Mouse (Mus musculus): ENCODE data around the gene Nif3l1.

The Nif3l1 gene

DNA sequence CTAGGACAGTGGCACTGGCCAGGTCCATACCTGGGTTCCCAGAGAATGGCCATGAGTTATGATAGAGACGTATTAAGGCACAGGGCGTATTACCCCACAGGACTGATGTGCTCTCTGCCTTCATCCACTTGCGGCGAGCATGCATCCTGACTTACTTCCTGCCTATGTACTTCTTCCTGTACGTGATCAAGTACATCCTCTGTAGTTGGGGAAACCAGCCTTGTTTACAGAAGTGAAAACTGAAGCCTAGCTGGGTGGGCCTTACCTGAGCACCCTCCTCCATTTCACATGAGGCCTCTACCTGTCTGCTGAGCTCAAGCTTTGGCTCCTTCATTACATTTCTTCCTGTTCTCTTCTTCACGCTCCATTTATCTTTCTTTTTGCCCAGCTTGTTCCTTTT is 9.4 kb downstream of the Nif3l1 start:
- peak in 1 of 2 experiments; percentile 17 for DNase-seq (ENCODE audit: low spot score in 2 of 2)

DNA sequence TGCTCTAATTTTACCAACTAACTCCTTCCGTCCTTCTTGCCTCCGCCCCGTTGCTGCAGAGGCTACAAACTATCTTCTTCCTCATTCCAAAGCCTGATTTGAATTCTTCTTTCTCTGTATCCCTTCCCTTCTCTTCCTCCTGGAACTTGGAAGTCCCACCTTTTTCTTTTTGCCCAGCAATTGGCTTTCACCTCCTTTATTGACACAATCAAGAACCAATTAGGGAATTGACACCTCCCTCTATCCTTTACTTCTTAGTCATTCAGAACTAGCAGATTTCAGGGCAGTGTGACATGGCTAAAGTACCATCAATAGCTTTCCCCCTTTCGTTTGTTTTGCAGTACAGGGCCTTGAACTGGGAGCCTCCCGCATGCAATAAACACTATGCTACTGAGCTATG is 13.2 kb downstream of the Nif3l1 start:
- no peak for DNase-seq (ENCODE audit: low spot score in 2 of 2)

DNA sequence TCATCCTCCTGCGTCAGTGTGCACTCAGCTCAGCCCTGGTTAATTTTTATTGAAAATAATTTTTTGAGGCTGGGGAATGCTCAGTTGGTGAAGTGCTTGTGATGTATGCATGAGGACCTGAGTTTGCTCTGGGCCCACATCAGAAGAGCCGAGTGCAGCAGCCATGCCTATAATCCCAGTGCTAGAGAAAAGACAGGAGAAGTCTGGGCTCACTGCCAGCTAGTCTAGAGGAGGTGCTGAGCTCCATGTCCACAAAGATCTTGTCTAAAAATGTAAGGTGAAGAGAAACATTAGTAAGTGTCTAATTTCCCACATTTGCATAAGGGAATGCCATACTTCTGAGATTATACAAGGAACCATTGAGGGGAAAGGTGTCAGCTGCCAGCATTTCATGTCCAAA is 13.9 kb downstream of the Nif3l1 start:
- DNase-seq (ENCODE audit: low spot score in 2 of 2) = no peak

DNA sequence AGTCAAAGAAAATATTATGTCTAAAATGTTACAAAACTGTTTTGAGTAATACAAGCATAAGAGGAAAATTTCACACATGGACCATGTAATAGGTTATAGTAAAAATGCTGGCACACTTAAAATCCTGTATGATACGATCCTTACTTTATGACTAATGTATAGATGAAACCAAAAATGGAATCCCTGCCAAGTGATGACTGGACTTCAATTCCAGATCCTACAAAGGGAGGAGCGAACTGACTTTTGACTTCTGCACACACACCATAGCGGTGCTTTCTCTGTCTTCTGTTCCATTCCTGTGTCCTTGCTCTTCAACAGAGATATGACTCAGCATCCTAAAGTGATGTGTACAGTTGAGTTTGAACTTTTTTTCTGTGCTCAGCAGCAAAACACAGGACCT is 15.6 kb downstream of the Nif3l1 start:
- DNase-seq (ENCODE audit: low spot score in 2 of 2) = no peak

DNA sequence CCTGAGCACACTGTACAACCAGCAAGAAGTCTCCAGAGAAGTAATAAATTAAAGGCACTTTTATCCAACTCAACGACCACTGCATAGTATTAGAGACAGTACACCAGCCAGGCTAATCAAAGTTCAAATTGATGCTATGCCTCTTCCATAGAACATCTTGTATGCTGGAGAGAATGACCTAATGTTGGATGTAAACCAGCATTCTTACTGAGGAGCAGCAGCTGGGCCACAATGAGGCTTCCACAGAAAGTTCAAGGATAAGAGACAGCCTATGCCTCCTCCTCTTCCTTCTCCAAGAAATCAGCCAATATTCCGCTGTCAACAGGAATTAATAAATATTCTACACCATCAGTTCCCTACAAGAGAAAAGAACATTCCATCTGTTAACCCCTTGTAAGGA is 19.0 kb downstream of the Nif3l1 start:
- no peak for DNase-seq (ENCODE audit: low spot score in 2 of 2)

DNA sequence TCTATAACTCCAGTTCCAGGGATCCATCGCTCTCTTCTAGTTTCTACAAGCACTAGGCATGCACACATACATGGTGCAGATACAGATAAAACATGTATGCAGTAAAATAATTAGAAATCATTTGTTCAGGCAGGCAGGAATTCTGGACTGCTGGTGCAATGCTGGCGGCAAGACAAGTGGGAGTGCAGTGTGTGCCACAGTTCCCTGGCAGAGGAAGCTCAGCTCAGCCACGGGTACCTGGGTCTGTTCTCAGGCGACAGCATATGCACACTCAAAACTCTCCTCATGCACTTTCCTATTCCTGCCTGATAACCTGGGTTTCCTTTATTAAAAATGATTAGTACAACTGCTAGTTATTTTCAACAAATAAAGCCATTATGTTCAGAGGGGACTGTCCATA is 20.1 kb downstream of the Nif3l1 start:
- DNase-seq (ENCODE audit: low spot score in 2 of 2) = no peak

DNA sequence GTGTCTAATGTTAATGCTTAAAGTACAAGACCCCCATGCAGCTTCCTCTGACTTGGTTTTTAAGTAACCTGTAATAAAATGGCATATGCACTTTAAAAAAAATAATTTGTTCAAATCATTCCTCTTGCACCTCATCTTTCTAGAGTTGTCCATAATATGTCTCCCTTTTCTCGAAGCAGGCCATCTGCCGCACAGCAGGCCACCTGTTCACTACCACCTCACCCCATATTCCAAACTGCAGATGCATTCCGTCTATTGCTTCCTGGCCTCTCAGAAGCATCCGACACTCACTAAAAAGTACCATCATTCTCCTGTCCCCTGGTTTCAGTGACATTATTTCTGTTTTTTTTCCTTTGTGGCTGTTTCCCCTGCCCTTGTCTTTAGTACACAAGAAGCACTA is 20.6 kb downstream of the Nif3l1 start:
- DNase-seq (ENCODE audit: low spot score in 2 of 2) = no peak

DNA sequence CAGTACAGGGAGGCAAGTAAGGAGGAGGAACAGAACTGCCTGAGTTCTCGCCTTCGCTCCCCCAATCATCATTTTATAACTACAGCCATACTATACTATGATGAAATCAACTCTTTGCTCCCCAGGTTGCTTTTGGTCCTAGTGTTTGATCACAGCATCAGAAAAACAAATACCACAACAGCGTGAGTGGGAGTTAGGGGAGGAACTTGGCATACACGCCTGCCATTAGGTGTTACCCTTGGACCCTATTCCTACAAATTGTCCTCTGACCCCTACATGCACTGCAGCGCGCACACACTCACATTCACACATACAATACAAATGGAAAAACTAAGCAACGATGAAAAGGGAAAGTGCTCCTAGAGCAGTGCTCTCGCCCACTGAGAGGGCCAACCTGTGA is 30.7 kb downstream of the Nif3l1 start:
- no peak for DNase-seq (ENCODE audit: low spot score in 2 of 2)

DNA sequence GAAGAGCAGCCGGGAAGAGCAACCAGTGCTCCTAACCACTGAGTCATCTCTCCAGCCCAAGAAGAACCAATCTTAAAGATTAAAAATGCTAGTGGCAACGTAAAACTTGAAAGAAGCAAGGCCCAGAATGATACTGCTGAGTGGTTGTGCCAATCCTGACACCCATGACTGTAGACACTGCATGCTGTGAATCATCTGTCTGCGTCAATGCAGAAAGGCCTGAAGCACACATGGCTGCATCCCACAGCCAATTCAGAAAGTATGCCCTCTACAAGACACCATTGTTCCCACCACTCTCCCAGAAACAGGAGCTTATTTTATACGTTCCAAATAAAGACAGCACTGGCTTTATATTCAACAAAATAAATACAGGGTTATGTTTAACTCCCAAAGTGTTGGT is 37.7 kb downstream of the Nif3l1 start:
- no peak for DNase-seq (ENCODE audit: low spot score in 2 of 2)

DNA sequence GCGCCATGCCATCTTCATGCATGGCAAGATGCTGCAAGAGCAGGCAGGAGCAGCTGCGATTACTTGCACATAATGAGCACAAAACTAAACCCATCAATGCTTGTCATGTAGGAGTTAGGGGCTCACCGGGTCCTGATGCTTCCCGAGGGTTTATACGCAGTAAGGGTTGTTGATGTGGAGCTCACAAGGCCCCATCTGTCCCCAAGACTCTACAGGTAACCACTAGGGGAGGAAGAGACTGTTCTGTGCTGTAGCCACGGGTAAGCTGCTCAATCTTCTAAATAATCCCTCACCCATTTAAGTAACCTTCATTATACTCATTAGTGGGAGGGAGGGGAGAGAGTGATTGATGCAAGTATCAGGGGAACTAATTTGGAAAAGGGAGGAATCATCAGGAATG is 50.7 kb downstream of the Nif3l1 start:
- DNase-seq (ENCODE audit: low spot score in 2 of 2) = no peak

DNA sequence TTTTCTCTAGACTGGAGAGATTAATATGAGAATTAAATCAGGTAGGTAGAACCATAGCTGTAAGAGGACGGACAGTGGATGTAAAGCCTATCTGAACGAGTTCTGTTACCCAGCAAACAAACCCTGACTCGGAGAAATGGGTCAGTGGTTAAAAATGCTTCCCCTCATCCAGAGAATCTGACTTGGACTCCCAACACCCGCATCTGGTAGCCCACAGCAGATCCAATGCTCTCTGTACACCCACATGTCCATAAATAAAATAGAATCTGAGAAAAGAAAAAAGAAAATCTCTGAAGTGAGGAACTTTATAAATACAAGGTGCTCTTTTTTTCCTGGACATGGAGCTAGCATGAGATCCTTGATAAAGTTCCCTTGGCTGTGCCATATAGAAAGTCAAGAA is 52.7 kb downstream of the Nif3l1 start:
- DNase-seq (ENCODE audit: low spot score in 2 of 2) = no peak

DNA sequence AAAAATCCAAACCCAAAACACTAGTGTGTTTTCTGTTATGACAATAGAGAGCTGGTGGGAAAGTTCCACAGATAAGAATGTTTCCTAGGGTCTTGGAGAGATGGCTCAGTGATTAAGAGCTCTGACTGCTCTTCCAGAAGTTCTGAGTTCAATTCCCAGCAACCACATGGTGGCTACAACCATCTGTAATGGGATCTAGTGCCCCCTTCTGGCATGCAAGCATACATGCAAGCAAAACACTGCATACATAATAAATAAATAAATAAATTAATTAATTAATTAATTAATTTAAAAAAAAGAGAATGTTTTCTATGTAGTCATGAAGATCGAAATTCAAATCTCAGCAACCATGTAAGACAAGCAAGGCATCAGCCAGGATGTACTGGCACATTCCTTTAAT is 53.8 kb downstream of the Nif3l1 start:
- no peak for DNase-seq (ENCODE audit: low spot score in 2 of 2)

DNA sequence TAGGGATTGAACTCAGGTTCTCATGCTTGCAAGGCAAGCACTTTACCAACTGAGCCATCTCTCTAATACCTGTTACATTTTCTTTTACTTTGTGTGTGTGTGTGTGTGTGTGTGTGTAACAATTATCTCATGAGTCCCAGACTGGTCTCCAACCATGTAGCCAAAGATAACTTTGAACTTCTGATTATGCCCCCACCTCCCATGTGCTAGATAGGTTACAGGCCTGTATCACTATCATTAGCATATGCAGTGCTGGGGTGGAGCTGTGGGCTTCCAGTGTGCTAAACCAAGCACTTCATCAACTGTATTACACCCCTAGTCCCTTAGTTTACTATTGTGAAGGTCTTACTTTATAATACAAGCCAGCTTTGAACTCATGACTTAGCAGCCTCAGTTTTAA is 58.2 kb downstream of the Nif3l1 start:
- DNase-seq (ENCODE audit: low spot score in 2 of 2) = no peak

DNA sequence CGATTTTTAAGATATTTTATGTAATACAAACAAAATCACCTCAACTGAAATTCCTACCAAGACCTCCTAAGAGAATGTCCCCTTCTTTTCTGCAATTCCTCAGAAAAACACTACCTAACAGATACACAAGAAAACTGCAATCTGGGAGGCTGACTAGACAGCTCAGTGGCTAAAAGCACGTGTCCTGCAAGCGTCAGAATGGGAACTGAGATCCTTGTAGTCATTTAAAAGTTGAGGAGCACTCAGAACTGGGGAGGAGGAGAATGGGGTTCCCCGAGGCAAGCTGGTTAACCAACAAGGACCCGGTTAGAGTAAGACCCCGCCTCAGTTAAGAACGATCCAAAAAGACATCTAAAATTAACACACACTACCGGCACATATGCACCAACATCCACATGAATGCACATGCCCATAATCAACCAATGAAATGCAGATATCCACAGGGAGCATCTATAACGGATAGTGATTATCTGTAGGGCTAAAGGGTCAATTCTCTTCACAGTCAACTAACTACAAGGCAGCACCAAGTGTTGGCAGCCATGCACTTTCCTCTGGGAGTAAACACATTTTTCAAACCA is 58.9 kb downstream of the Nif3l1 start:
- no peak for DNase-seq (ENCODE audit: low spot score in 2 of 2)

DNA sequence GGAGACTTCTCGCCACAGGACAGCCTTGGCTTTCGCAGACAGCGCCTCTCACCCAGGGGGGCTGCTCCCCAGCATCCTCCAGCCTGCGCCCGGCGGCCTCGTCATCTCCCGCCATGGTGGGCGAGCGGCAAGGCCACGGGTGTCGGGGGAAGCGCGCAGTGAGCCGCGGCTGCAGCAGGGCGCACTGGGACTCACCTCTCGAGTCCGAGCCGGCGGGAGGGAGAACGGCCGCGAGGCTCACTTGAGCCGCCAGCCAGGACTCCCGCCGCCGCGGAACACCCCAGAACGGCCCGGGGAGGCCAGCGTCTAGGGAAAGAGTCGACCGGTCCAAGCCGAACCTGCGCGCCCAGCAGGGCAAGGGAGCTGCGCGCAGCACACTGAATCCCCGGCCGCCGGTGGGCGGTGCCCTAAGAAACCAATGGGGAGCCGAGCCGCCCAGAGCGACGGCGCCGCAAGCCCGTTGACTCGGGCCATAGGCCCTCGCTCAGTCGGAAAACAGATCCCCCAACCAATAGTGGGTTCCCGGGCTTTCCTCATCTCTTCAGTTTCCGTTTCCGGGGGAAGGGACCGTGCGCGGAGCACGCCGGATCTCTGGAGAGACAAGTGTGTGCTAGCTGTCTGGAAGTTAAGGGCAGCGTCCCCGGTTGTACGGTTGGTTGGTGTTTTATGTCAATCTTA is 59.8 kb downstream of the Nif3l1 start, which contains the start of gene Orc2:
Orc2 (minus strand) TSS at position 533 of the 678 bp plus-strand sequence.
- DNase-seq (ENCODE audit: low spot score in 2 of 2) = peak; percentile 80 to 88

DNA sequence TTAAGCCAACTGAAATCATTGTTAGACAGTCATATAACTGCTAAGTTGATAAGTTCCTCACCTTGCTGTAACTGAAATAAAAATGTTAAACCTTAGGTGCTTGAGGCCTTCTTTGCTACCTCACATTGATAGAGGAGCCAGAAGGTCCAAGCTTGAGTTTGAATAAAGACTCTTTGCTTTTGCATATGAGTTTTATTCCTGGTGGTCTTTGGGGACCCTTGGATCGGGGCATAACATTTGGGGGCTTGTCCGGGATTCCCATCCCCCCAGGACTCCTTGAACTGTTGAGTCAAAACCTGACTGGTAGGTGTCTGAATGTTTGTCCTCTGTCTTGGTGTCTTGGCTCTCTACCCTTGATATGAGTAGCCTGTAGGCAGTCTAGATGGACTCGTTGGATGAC is 62.3 kb downstream of the Nif3l1 start:
- no peak for DNase-seq (ENCODE audit: low spot score in 2 of 2)

Data from natural killer cell, adult 2 months (primary cell).